Mouse (Mus musculus) forebrain, embryonic 15.5 days (tissue): ENCODE measurements at regions not wholly inside any gene's neighbourhood (a gene's known extent, or its start where the extent isn't known, plus 50 kb on each side); places are given as distances from the start of the nearest gene placed in this dataset.

Source experiments
- ATAC-seq: fragments of 200-750 bp; cut with Nextera tagmentation; replicated peaks from 2 replicates; pipeline ENCODE4 v1.8.0; 2017; ENCODE audit warnings: mild to moderate bottlenecking, moderate TSS enrichment, moderate library complexity
- H3K27ac ChIP-seq: fragments of 300-500 bp; sonication (generic); replicated peaks from 2 replicates; pipeline ENCODE4 v1.5.1; 2015; ENCODE audit warnings: mild to moderate bottlenecking, inconsistent platforms
- H3K27me3 ChIP-seq: fragments of 300-500 bp; sonication (generic); 2 replicates; pipeline ENCODE4 v1.6.1; 2015; ENCODE audit warnings: inconsistent platforms
- H3K36me3 ChIP-seq: fragments of 300-500 bp; sonication (generic); 2 replicates; pipeline ENCODE4 v1.6.1; 2015; ENCODE audit warnings: mild to moderate bottlenecking, inconsistent platforms
- H3K4me1 ChIP-seq: fragments of 300-500 bp; sonication (generic); 2 replicates; pipeline ENCODE4 v1.6.1; 2015; ENCODE audit warnings: inconsistent platforms
- H3K4me2 ChIP-seq: fragments of 300-500 bp; sonication (generic); replicated peaks from 2 replicates; pipeline ENCODE4 v1.6.1; 2015; ENCODE audit warnings: mild to moderate bottlenecking, inconsistent platforms
- H3K4me3 ChIP-seq: fragments of 300-500 bp; sonication (generic); 2 replicates; pipeline ENCODE4 v1.5.1; 2015; ENCODE audit warnings: mild to moderate bottlenecking, inconsistent platforms
- H3K9ac ChIP-seq: fragments of 300-500 bp; sonication (generic); replicated peaks from 2 replicates; pipeline ENCODE4 v1.6.1; 2015; ENCODE audit warnings: mild to moderate bottlenecking, inconsistent platforms
- H3K9me3 ChIP-seq: fragments of 300-500 bp; sonication (generic); 2 replicates; pipeline ENCODE4 v1.6.1; 2016; ENCODE audit warnings: inconsistent platforms
- WGBS: fragments of 180-500 bp; shearing (Covaris S2); methylation state at CpG from one replicate; pipeline ENCODE4 v1.1.7; 2015; ENCODE audit warnings: mixed read lengths; 5-methylcytosine and 5-hydroxymethylcytosine counted together

DNA sequence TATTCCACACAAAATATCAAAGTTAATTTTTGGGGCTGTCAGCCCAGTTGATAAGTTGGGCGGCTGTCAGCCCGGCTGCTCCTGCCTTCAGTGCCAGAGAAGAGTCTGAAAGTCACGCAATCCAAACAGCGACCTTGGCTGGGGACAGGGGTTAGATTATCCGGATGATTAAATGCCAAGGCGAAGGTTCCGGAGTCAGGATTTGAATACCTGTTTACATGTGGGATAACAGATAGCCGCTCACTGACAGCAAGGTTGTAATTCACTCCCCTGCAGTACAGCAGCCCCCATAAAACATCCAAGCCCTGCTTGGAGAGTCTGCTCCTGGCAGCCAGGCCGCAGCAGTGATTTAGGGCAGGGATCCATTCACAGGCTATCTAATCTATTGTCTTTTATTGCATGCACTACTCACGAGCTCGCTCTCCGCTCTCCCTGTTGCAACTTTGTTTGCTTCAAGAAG, 388.3 kb downstream of the Gm45692 start:
- Histone ChIP-seq H3K27ac (peak overlapping the region; percentile 52), H3K36me3 (no peaks in the 10 kb centered on the region), H3K4me1 (peaks cover 8% of the 10 kb centered on the region), H3K4me2 (no peak overlapping the region), H3K4me3 (no peak overlapping the region), H3K9me3 (no peaks in the 10 kb centered on the region), H3K27me3 (no peaks in the 10 kb centered on the region), H3K9ac (no peak overlapping the region)
- ATAC-seq: no peak
- WGBS: 54% methylated on average over 12 of the region's 12 CpGs

DNA sequence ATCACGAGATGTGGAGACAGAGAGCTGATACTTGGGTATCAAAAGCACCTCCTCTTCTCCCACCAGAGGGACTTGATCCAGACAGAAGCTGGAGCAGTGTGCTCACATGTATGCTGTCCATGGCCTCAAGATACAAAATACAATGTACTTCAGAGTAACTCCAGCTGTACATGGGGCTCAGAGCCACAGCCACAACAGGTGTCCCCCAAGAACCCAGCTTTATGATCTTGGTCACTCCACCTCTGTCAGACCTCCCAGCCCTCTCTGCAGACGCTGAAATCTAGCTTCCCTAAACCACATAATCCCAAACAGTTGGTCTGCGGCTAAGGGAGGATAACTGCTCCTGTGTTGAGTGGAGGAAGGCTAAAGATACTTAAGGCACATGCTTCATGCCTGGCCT, 389.9 kb downstream of the Gm45692 start:
- Histone ChIP-seq H3K9me3 (no peaks in the 10 kb centered on the region), H3K27me3 (no peaks in the 10 kb centered on the region), H3K4me1 (peaks cover 8% of the 10 kb centered on the region), H3K9ac (no peak overlapping the region), H3K36me3 (no peaks in the 10 kb centered on the region), H3K27ac (no peak overlapping the region), H3K4me3 (no peak overlapping the region), H3K4me2 (no peak overlapping the region)
- ATAC-seq: no peak
- 76% methylated on average over 3 of the region's 3 CpGs for WGBS

GRCm38 (mm10) chr8:26513001-26513400, 393.7 kb downstream of the Gm45692 start:
- H3K27ac ChIP-seq: no peak overlapping the region
- H3K4me1 ChIP-seq: peaks cover 2% of the 10 kb centered on the region
- H3K4me2 ChIP-seq: no peak overlapping the region
- H3K4me3 ChIP-seq: no peak overlapping the region
- H3K9me3 ChIP-seq: no peaks in the 10 kb centered on the region
- no peak for ATAC-seq
- no peaks in the 10 kb centered on the region for H3K36me3 ChIP-seq
- WGBS: 84% methylated on average over 7 of the region's 7 CpGs
- no peaks in the 10 kb centered on the region for H3K27me3 ChIP-seq
- no peak overlapping the region for H3K9ac ChIP-seq

DNA sequence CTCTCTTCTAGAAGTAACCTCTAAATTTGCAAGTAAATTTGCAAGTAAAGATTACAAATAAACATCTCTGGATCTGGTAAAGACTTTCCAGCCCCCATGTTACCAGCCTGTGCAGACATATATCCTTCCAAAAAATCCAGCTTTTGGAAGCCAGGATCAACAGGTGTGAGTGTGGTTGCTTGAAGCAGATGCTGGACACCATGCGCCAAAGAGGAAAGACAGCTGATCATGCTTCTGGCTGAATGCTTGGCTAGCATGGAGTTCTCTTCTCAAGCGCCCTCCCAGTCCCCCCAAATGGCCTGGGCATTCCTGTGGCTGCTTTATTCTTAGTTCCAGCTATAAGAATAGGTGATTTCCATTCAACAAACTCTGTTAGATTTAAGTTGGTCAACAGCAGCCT, 404.9 kb downstream of the Gm45692 start:
- H3K36me3 ChIP-seq: no peaks in the 10 kb centered on the region
- 92% methylated on average over 2 of the region's 2 CpGs for WGBS
- H3K9me3 ChIP-seq: no peaks in the 10 kb centered on the region
- H3K4me3 ChIP-seq: no peak overlapping the region
- ATAC-seq: no peak
- H3K27ac ChIP-seq: no peak overlapping the region
- peaks cover 10% of the 10 kb centered on the region for H3K4me1 ChIP-seq
- H3K9ac ChIP-seq: no peak overlapping the region
- no peaks in the 10 kb centered on the region for H3K27me3 ChIP-seq
- no peak overlapping the region for H3K4me2 ChIP-seq

GRCm38 (mm10) chr8:26526474-26527185, 407.3 kb downstream of the Gm45692 start:
- Histone ChIP-seq H3K27me3 (no peaks in the 10 kb centered on the region), H3K36me3 (no peaks in the 10 kb centered on the region), H3K4me1 (peaks cover 10% of the 10 kb centered on the region), H3K4me3 (no peak overlapping the region), H3K9me3 (no peaks in the 10 kb centered on the region), H3K4me2 (no peak overlapping the region), H3K27ac (no peak overlapping the region), H3K9ac (no peak overlapping the region)
- ATAC-seq: peak; percentile 68
- 15% methylated on average over 10 of the region's 10 CpGs for WGBS

- ATAC-seq: no peak
- no peaks in the 10 kb centered on the region for H3K27me3 ChIP-seq
- H3K9me3 ChIP-seq: no peaks in the 10 kb centered on the region
- no peak overlapping the region for H3K4me2 ChIP-seq
- no peak overlapping the region for H3K27ac ChIP-seq
- peaks cover 10% of the 10 kb centered on the region for H3K4me1 ChIP-seq
- H3K9ac ChIP-seq: no peak overlapping the region
- no peak overlapping the region for H3K4me3 ChIP-seq
- H3K36me3 ChIP-seq: no peaks in the 10 kb centered on the region
- WGBS: 74% methylated on average over 5 of the region's 5 CpGs
Observed at GRCm38 (mm10) chr8:26527186-26527580, 407.8 kb downstream of the Gm45692 start.

DNA sequence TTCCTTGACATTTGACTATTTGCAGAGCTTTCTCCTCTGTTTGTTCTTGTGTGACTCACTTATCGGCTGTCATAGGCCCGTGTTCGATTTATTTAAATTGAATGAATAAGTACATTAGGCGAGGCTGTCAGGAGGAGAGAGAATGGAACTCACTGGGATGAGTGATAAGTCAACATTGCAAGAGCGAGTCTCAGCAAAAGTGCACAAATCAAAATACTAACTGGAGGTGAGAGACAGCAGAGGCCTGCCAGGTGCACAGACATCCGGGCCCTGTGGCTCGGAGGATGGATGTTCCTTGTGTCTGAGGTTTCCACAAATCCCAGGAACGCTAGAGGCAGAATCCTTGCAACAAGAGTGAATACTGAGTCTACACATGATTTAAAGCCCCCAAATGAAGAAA, 410.6 kb downstream of the Gm45692 start:
- Histone ChIP-seq H3K9ac (no peak overlapping the region), H3K36me3 (no peaks in the 10 kb centered on the region), H3K4me2 (no peak overlapping the region), H3K4me3 (no peak overlapping the region), H3K27me3 (no peaks in the 10 kb centered on the region), H3K27ac (no peak overlapping the region), H3K4me1 (peaks cover 21% of the 10 kb centered on the region), H3K9me3 (no peaks in the 10 kb centered on the region)
- no peak for ATAC-seq
- WGBS: 74% methylated on average over 8 of the region's 8 CpGs

DNA sequence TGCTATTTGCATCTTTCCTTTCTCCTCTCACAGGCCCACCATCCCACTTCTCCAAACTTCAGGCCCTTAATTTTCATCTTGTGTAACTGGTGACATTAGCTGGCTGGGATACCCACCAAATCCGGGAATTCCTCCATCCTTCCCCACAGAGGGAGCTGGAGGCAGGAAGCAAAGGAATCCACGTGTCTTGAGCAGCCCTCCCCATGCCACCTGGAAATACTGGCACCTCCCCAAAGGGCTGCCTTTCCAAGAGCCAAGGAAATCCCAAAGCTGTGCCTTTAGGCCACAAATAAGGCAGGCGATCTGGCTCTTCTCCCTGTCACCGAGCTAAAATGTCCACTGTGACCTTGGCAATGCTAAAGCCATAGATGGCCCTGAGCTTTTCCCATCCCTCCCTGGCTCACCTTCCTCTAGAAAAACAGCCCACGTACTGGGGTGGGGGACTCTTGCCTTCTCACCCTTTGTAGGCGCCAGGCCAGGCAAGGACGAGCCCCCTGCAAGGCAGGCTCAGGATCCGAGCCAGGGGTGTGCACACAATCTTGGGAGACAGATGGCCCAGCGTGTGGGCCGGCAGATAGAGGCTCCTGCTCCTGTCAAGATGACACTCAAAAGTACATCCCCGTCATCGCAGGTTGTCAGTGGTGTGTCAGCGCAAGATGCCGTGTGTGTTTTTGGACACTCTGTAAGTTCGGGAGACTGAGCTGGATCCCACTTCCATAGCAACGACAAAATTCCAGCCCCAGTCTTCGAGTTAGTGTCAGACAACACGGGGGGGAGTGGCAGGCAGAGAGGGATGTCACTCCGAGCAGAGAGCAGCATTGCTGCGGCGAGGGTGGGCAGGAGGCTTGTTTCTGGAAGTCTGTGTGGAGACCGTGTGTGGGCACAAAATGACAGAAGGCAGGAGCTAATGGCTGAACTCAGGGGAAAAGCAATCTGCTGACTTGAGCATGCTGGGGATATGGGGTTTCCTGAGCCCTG, 414.4 kb downstream of the Gm45692 start:
- peak; percentile 95 for ATAC-seq
- peak overlapping the region; percentile 65 for H3K27ac ChIP-seq
- peaks cover 11% of the 10 kb centered on the region for H3K4me1 ChIP-seq
- WGBS: 55% methylated on average over 22 of the region's 22 CpGs
- H3K9ac ChIP-seq: no peak overlapping the region
- no peaks in the 10 kb centered on the region for H3K9me3 ChIP-seq
- H3K27me3 ChIP-seq: no peaks in the 10 kb centered on the region
- no peaks in the 10 kb centered on the region for H3K36me3 ChIP-seq
- H3K4me3 ChIP-seq: no peak overlapping the region
- H3K4me2 ChIP-seq: peak overlapping the region; percentile 25; the same call in 1 of the 2 replicates

DNA sequence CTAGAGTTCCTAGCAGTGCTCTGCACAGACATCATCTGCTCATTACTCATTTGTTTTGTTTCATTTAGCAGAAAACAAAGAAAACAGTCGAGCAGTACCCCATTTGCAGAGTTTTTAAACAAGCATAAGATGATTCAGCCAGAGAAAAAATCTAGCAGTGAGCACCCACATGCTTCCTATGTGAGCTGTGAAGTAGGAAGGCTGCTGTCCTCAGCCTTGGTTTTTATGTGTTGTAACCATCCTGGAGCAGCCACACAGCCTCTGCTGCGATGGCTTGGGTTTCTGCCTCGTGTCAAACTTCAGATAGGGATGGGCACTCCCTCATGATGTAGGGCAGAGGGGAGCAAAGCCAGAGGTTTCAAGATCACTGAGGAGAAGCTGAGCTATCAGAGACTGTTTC, 416.5 kb downstream of the Gm45692 start:
- Histone ChIP-seq H3K4me2 (no peak overlapping the region), H3K27ac (no peak overlapping the region), H3K36me3 (no peaks in the 10 kb centered on the region), H3K4me3 (no peak overlapping the region), H3K9me3 (no peaks in the 10 kb centered on the region), H3K27me3 (no peaks in the 10 kb centered on the region), H3K9ac (no peak overlapping the region), H3K4me1 (peaks cover 11% of the 10 kb centered on the region)
- 52% methylated on average over 3 of the region's 3 CpGs for WGBS
- ATAC-seq: no peak

GRCm38 (mm10) chr8:26553691-26554090, 423.4 kb upstream of the Zfp703 start:
- no peak overlapping the region for H3K9ac ChIP-seq
- H3K4me3 ChIP-seq: no peak overlapping the region
- ATAC-seq: no peak
- WGBS: 71% methylated on average over 5 of the region's 5 CpGs
- no peak overlapping the region for H3K27ac ChIP-seq
- H3K4me2 ChIP-seq: no peak overlapping the region
- H3K36me3 ChIP-seq: no peaks in the 10 kb centered on the region
- no peaks in the 10 kb centered on the region for H3K27me3 ChIP-seq
- no peaks in the 10 kb centered on the region for H3K9me3 ChIP-seq
- no peaks in the 10 kb centered on the region for H3K4me1 ChIP-seq

DNA sequence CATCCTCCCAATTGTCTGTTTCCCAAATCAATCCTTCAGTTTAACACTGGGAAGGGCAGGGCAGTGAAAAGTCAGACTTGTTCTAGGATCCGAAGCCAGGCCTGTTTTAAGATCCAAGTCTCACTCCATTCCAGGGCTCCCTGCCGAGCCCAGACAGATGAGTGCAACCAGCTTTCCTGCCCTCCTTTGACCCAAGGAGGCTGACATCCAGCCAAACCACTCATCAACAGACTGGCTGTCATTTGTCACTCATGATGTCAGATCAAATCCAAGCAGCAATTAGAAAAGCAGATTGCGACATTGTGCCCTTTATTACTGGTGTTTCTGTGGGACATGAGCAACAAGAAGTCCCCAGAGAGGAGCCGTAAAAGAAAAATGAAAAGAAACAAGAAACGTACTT, 417.9 kb upstream of the Zfp703 start:
- Histone ChIP-seq H3K4me1 (no peaks in the 10 kb centered on the region), H3K4me3 (no peak overlapping the region), H3K4me2 (no peak overlapping the region), H3K27me3 (no peaks in the 10 kb centered on the region), H3K9ac (no peak overlapping the region), H3K36me3 (no peaks in the 10 kb centered on the region), H3K27ac (no peak overlapping the region), H3K9me3 (no peaks in the 10 kb centered on the region)
- no peak for ATAC-seq
- WGBS: 67% methylated on average over 5 of the region's 5 CpGs

GRCm38 (mm10) chr8:26563151-26563550, 414.0 kb upstream of the Zfp703 start:
- no peaks in the 10 kb centered on the region for H3K9me3 ChIP-seq
- H3K9ac ChIP-seq: no peak overlapping the region
- H3K4me3 ChIP-seq: no peak overlapping the region
- no peaks in the 10 kb centered on the region for H3K36me3 ChIP-seq
- H3K27ac ChIP-seq: no peak overlapping the region
- H3K27me3 ChIP-seq: no peaks in the 10 kb centered on the region
- 92% methylated on average over 2 of the region's 2 CpGs for WGBS
- no peak overlapping the region for H3K4me2 ChIP-seq
- 0 out of 2 replicates have a peak, but pooled peaks cover under 1% of the 10 kb centered on the region for H3K4me1 ChIP-seq
- no peak for ATAC-seq
